Mouse (Mus musculus) lung, adult 2 months (tissue): ENCODE measurements at regions not wholly inside any gene's neighbourhood (a gene's known extent, or its start where the extent isn't known, plus 50 kb on each side); places are given as distances from the start of the nearest gene placed in this dataset.

Source experiments
- CTCF ChIP-seq: fragments of 200-500 bp; IDR thresholded peaks from 2 replicates; pipeline ENCODE4 v1.5.1; 2011; ENCODE audit warnings: mild to moderate bottlenecking, low read length, control low read depth; ENCODE audit not compliant: insufficient read depth
- POLR2A ChIP-seq: fragments of 200-500 bp; IDR thresholded peaks from 2 replicates; pipeline ENCODE4 v1.6.1; 2011; ENCODE audit warnings: low read depth, mild to moderate bottlenecking, control low read depth, low read length, borderline replicate concordance; ENCODE audit errors: extremely low read depth

DNA sequence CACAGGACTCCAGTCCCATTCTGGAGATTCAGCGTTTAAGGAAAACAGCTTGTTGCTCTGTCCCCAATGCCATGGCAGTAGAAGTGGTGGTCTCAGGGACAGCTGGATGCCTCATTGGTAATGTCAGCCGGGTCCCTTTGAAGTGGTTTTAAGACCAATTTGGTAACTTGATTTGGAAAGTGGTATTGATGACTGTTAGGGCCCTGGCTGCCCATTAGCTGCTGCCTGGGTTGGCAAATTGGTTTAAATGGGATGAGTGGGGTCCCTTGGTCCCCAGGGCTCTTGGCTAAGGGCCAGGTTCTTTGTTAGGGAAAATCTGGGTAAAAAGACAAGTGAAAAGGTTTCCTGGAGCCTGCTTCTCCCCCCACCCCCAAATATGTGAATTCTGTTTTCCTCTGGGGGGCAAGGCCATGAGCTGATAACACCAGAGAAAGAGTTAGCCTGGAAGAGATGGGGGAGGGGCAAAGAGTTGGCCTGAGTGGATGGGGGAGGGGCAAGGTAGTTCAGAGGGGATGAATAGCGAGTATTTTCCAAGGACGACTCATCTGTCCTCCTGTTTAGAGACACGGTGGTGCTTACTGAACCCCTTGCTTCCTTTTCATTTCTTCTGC, 1224.6 kb upstream of the A1bg start:
- TF ChIP-seq POLR2A (no peak), CTCF (no peak)
